Mouse (Mus musculus): Measurements from ENCODE around the gene Gm20812.
"Not testable (repeated sequence)": the region's sequence is repeated elsewhere in the genome, so short reads cannot be mapped to it uniquely, and the experiment has no call there.

Gm20812 gene

DNA sequence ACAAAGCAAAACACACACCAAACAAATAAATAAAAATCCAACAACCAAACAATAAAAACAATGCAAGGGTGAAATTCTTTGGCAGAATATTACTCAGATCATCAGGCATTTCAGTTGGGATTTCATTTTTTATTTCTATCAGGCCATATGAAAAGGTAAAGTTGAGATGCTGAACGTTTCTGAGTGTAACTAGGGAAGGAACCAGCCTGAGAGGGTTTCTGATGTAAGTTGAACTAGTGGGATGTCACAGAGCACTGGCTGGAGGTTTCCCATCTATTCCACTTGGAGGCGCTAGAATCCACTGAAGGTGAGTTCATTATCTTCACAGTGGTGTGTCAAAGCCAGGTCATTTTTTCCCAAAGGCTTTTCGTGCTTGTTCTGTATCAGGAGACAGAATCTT, at the start of gene Gm20812:
Gene Gm20812 (plus strand): TSS at position 301 of the 400 bp plus-strand sequence.
- DNase-seq = not testable (repeated sequence)
